Mouse (Mus musculus) gastrocnemius, postnatal 25 days (tissue): ENCODE results near the gene Smtn. TPM values are rescaled to one million over a fixed set of nuclear protein-coding genes. Genes with fewer than 3 reads are reported as not detected.

ENCODE experiments used
- total RNA-seq, 2 experiments: library from RNA; stranded (reverse); gene quantifications; 1 replicate in 1 of 2; 2 replicates in 1 of 2; pipeline ENCODE4 v1.2.3; 2021

The Smtn gene
- total RNA-seq, 2 experiments from 2014 or later: 80.8 to 97.3 TPM

Other genes with a start within 250 kb of the Smtn start
- gene Pik3ip1, start 210.2 kb downstream of the Smtn start, total RNA-seq: 10 to 100 TPM; 15.3 to 17.7 TPM
- 10 to 100 TPM; 11.4 to 11.8 TPM for gene Limk2, start 131.4 kb downstream of the Smtn start, total RNA-seq
- gene Rnf185, start 88.2 kb downstream of the Smtn start, total RNA-seq: 10 to 100 TPM; 13.1 to 16.9 TPM
- not detected for gene Pla2g3, start 52.3 kb downstream of the Smtn start, total RNA-seq
- 1 to 10 TPM; 5.6 TPM for gene Inpp5j, start 35.8 kb downstream of the Smtn start, total RNA-seq
- gene Selenom, start 25.9 kb downstream of the Smtn start, total RNA-seq: 10 to 100 TPM; 15.1 to 19.6 TPM
- 10 to 100 TPM; 15.5 to 15.9 TPM for gene Morc2a, start 108.6 kb upstream of the Smtn start, total RNA-seq